Mouse (Mus musculus): ENCODE results near the gene Pmel. TPM values are rescaled to one million over a fixed set of nuclear protein-coding genes. Genes with fewer than 3 reads are reported as not detected.

Gene Pmel
- total and polyA plus RNA-seq, 3 experiments = 5.3 to 9.4 (median 7.1) TPM

- H3K36me3 ChIP-seq (replicated peaks in 1 of 2; ENCODE audit: control insufficient read depth in 1 of 2, insufficient read depth in 1 of 2, low read length in 1 of 2) = no peaks in the 10 kb centered on the region
- H3K27ac ChIP-seq (ENCODE audit: insufficient read depth, low read depth) = no peak overlapping the region
- H3K4me3 ChIP-seq (replicated peaks in 1 of 3; ENCODE audit: low read depth in 2 of 3, low read length in 2 of 3, poor library complexity in 1 of 3) = peak overlapping the region; percentile 59 to 84 (median 83)
- peaks cover 5 to 29% of the 10 kb centered on the region in 2 experiments for H3K4me1 ChIP-seq (ENCODE audit: control insufficient read depth in 1 of 2, insufficient read depth in 2 of 2)
- H3K27me3 ChIP-seq (replicated peaks) = peaks cover 3% of the 10 kb centered on the region
- H3K4me2 ChIP-seq (ENCODE audit: insufficient read depth, low read depth, poor library complexity, severe bottlenecking) = peak overlapping the region; percentile 74
- DNase-seq (ENCODE audit: extremely low read depth) = no peak
- TF ChIP-seq CHD2 (IDR thresholded peaks at IDR 0.05; ENCODE audit: low read length) (no peak), ETS1 (conservative IDR thresholded peaks at IDR 0.05; ENCODE audit: low read depth, low read length) (no peak), MXI1 (IDR thresholded peaks at IDR 0.05; ENCODE audit: low read depth, low read length) (no peak), BHLHE40 (IDR thresholded peaks at IDR 0.05; ENCODE audit: low read depth, low read length) (no peak), PAX5 (IDR thresholded peaks at IDR 0.05; ENCODE audit: low read length) (no peak), MAX (IDR thresholded peaks at IDR 0.05; ENCODE audit: low read length) (no peak), SIN3A (IDR thresholded peaks at IDR 0.05; ENCODE audit: low read length) (no peak), RCOR1 (conservative IDR thresholded peaks at IDR 0.05; ENCODE audit: low read depth, low read length) (no peak), HCFC1 (IDR thresholded peaks at IDR 0.05; ENCODE audit: low read depth, low read length) (no peak)
- dilution Hi-C loops (cut with MboI; ENCODE audit: extremely low pct_ligation_motif_present, extremely low pct_unique_long_range_greater_than_20kb, low sequenced_read_pairs) = no loop called here
- H3K9me3 ChIP-seq (replicated peaks; ENCODE audit: low read length) = no peaks in the 10 kb centered on the region
- peak overlapping the region; percentile 50 for H3K9ac ChIP-seq (ENCODE audit: insufficient read depth, low read depth)
- H3K79me2 ChIP-seq (replicated peaks; ENCODE audit: control insufficient read depth, extremely low read depth, insufficient read depth, poor library complexity, severe bottlenecking) = 0 out of 2 replicates have a peak, but pooled peaks cover 3% of the 10 kb centered on the region
- in situ Hi-C loops (cut with MboI; ENCODE audit: low pct_ligation_motif_present, low pct_unique_long_range_greater_than_20kb, low sequenced_read_pairs) = no loop called here
Observed at GRCm38 (mm10) chr10:128743235-128743634, 39.2 kb downstream of the Pmel start.

GRCm38 (mm10) chr10:128743791-128744191 lies 39.8 kb downstream of the Pmel start:
- dilution Hi-C loops (cut with MboI; ENCODE audit: extremely low pct_ligation_motif_present, extremely low pct_unique_long_range_greater_than_20kb, low sequenced_read_pairs) (no loop called here), in situ Hi-C loops (cut with MboI; ENCODE audit: low pct_ligation_motif_present, low pct_unique_long_range_greater_than_20kb, low sequenced_read_pairs) (no loop called here)
- Histone ChIP-seq H3K4me2 (ENCODE audit: insufficient read depth, low read depth, poor library complexity, severe bottlenecking) (peak overlapping the region; percentile 74), H3K4me3 (replicated peaks in 1 of 3; ENCODE audit: low read depth in 2 of 3, low read length in 2 of 3, poor library complexity in 1 of 3) (peak overlapping the region; percentile 59 to 84 (median 83)), H3K4me1 (ENCODE audit: control insufficient read depth in 1 of 2, insufficient read depth in 2 of 2) (peaks cover 5 to 29% of the 10 kb centered on the region in 2 experiments), H3K9me3 (replicated peaks; ENCODE audit: low read length) (no peaks in the 10 kb centered on the region), H3K27me3 (replicated peaks) (peaks cover 3% of the 10 kb centered on the region), H3K36me3 (replicated peaks in 1 of 2; ENCODE audit: control insufficient read depth in 1 of 2, insufficient read depth in 1 of 2, low read length in 1 of 2) (no peaks in the 10 kb centered on the region), H3K27ac (ENCODE audit: insufficient read depth, low read depth) (peak overlapping the region; percentile 43; the same call in 1 of the 2 replicates), H3K9ac (ENCODE audit: insufficient read depth, low read depth) (peak overlapping the region; percentile 50), H3K79me2 (replicated peaks; ENCODE audit: control insufficient read depth, extremely low read depth, insufficient read depth, poor library complexity, severe bottlenecking) (peaks cover 7% of the 10 kb centered on the region)
- DNase-seq (ENCODE audit: extremely low read depth) = no peak
- TF ChIP-seq IRF4 (IDR thresholded peaks at IDR 0.05; ENCODE audit: low read depth, low read length) (peak; percentile 15; the same call in 1 of the 2 replicates), NELFE (IDR thresholded peaks at IDR 0.05; ENCODE audit: low read depth, low read length) (0 out of 2 replicates have a peak, but pooled peaks have one; percentile 33), TCF12 (IDR thresholded peaks at IDR 0.05; ENCODE audit: low read depth, low read length) (peak; percentile 23; the same call in 1 of the 2 replicates), POLR2A (IDR thresholded peaks at IDR 0.05; ENCODE audit: low read depth, low read length) (no peak), MYC (IDR thresholded peaks at IDR 0.05; ENCODE audit: low read depth, low read length) (no peak), CTCF (conservative IDR thresholded peaks at IDR 0.05 in 1 of 2, IDR thresholded peaks at IDR 0.05 in 1 of 2; ENCODE audit: low read depth in 2 of 2, low read length in 2 of 2) (no peak), BHLHE40 (IDR thresholded peaks at IDR 0.05; ENCODE audit: low read depth, low read length) (peak; percentile 56), UBTF (IDR thresholded peaks at IDR 0.05; ENCODE audit: low read depth, low read length) (peak; percentile 61; the same call in 1 of the 2 replicates)
